Mouse (Mus musculus): ENCODE measurements at regions not wholly inside any gene's neighbourhood (a gene's known extent, or its start where the extent isn't known, plus 50 kb on each side); places are given as distances from the start of the nearest gene placed in this dataset.
"Not testable (repeated sequence)": the region's sequence is repeated elsewhere in the genome, so short reads cannot be mapped to it uniquely, and the experiment has no call there.

DNA sequence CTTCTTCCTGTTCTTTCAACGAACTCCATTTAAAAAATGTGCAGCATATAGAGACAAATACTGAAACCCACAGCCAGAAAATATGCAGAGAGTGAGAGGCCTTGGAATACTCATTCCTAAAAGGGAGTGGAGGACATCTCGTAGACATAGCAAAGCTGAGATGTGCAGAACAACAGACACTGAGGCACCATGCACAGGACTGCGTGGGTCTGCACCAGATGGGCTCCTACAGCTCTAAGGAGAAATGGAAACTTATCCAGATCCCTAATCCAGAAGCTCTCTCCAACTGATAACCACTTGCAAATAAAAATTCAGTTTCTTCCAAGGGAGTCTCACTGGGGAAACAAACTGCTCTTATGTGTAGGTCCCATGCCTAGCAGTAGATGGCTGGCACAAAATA is 101.6 kb downstream of the Slc25a24 start:
- no peak for DNase-seq (ENCODE audit: low read depth, low spot score)

- DNase-seq (ENCODE audit: low read depth, low spot score): no peak
Measured at GRCm38 (mm10) chr3:109234275-109234674, 106.2 kb upstream of the Vav3 start.

- DNase-seq (ENCODE audit: low read depth, low spot score): no peak
Measured at GRCm38 (mm10) chr3:109236918-109237317, 103.5 kb upstream of the Vav3 start.

DNA sequence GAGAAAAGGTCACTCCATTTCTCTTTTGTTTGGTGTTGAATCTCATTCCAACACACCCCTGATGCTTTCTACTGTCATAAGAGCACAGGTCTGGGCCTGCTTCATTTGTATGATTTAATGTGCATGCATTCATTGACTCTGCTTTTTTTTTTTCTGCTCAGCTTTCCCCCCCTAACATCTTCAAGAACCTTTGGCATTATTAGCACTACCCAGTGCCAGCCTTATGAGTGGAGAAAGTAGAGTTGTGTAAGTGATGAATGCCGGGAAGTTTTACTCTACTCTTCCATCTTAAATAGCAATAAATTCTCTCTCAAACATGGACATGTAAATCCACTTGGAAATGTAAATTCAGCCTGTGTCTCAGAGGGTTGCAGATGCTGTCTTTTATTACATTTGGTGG is 97.0 kb upstream of the Vav3 start:
- DNase-seq (ENCODE audit: low read depth, low spot score): no peak

DNA sequence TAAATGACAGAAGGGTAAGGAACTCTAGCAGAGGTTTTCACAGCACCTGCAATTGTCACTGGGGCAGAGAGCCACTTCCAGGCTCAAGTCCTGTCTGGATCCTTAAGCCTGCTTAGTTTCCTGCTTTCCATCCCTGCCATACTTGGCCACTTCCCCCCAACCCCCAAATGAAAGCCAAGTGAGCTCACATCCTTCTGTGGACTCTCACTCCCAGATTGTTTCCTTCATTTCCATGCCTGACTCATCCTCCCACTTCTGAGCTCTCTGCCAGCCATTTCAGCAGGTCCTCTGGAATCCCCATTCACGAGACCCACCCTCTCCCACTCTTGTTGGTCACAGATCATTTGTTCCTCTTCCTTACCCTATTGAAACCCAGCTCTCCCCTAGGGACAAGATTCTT is 91.7 kb upstream of the Vav3 start:
- DNase-seq (ENCODE audit: low read depth, low spot score): no peak

- no peak for DNase-seq (ENCODE audit: low read depth, low spot score)
Measured at GRCm38 (mm10) chr3:109249359-109249758, 91.1 kb upstream of the Vav3 start.

DNA sequence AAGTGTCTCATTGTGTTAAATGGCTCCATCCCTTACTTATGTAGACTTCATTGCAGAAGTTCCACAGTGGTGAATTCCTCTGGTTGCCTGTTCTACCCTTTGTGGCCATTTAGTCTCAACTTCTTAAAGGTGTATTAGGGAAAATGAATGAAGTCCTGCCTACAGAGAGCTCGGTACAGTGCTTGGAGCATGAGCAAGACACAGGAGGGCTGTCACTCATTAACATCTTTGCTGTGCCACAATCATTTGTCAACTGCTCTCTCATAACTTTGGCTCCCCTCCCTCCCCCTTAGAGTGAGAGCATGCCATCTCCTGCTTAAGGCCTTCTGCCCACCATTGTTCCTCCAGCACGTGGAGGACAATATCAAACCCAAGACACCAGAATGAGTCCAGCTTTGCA is 90.5 kb upstream of the Vav3 start:
- no peak for DNase-seq (ENCODE audit: low read depth, low spot score)

DNA sequence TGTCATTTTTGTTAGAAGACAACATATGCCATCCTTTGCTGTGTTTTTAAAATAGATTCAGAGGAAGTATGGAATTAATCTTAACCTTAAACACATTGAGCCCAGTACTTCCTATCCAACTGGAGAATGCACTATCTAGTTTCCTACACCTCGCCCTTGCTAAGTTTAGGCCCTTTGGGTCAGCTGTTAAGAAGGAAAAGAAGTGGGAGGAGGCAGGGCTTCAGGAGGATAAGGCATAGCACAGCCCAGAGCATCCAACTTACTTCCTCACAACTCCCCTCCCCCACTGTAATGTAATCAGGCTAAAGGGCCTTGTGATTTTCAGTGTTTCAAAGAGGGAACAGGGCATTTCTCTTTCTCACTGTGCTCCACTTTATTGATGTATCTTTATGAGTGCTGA is 88.7 kb upstream of the Vav3 start:
- DNase-seq (ENCODE audit: low read depth, low spot score): no peak

DNA sequence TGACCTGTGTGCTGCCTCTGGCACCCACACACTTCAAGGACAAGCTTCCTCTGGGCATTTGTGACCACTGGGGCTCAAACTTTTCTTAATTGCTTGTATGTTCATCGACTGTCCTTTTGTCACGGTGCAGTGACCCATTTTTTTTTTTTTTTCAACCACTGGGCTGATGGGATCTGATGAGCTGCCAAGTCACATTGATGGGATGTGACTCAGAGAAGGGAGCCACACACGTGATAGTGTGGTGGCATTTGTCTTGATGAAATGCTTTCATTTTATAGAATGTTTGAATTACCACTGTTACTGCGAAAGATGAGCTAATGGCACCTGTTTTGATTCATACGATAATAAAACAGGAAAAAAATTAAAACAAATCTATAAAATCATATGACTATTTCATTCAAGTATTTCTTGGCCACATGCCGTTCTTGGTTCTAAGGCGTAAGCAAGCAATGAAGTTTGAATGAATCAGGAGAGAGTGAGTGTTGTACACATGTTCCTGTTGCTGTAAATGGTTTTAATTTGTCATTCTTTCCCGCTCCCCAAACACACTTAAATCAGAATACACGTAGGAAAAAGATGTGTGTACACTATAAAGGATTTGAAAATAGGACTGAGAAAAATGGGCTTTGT is 86.3 kb upstream of the Vav3 start:
- no peak for DNase-seq (ENCODE audit: low read depth, low spot score)

DNA sequence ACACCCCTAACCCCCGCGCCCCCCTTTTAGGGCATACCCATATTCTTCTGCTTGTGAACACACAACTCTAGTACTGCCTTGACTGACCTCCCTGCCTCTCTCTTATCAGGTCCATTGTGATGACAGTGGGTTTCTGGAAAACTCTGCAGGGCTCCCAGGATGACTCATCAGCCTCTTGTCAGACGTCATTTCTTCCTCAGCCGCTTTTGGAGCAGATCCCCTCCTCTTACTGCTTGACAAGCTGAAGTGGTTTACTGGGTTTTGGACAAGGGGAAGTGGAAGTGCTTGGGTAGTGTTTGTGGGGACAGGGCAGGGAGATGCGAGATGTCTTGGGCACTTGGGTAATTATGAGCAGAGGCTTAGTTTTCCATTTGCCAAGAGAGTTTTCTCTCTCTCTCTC is 85.5 kb upstream of the Vav3 start:
- no peak for DNase-seq (ENCODE audit: low read depth, low spot score)

DNA sequence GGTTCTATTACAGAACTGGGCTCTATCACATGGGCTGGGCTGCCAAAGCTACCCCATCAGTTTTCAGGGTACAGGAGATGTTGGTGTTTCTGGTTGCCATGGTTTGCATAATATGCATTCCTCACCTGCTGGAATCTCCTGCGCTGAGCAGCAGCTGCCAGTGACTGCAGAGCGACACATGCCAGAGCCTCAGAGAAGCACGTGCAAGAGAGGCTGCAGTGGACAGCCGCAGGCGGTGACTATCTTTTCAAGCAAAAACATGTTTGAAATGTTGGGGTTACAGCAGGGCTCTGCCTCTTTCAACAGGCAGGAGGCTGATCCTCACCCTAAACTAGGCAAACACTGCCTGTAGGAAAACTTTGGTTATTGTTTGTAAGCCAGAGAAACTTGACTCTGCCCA is 83.7 kb upstream of the Vav3 start:
- no peak for DNase-seq (ENCODE audit: low read depth, low spot score)

DNA sequence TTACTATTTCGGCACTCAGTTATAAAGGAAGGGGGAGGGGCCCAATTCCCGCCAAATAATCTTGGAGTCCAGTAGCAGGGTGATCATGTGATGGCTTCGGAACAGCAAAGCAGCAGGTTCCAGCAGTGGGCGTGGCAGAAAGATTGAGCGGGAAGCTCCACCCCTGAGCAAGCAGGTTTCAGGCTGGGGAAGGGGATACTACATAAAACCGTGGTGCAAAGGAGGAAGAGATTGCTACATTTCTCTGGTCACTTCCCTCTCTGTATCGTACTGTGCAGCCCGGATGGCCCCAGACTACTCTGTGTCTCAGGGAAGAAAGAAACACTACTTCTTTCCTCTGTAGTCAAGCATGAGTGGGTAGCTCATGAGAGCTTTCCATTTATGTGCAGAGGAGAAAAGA is 73.5 kb upstream of the Vav3 start:
- not testable (repeated sequence) for DNase-seq (ENCODE audit: low read depth, low spot score)

- no peak for DNase-seq (ENCODE audit: low read depth, low spot score)
Measured at GRCm38 (mm10) chr3:109270783-109271182, 69.7 kb upstream of the Vav3 start.

- no peak for DNase-seq (ENCODE audit: low read depth, low spot score)
Measured at GRCm38 (mm10) chr3:109273074-109273801, 67.2 kb upstream of the Vav3 start.

- DNase-seq (ENCODE audit: low read depth, low spot score): no peak
Measured at GRCm38 (mm10) chr3:109273802-109274155, 66.7 kb upstream of the Vav3 start.

GRCm38 (mm10) chr3:109279086-109279485 is 61.4 kb upstream of the Vav3 start:
- no peak for DNase-seq (ENCODE audit: low read depth, low spot score)

- DNase-seq (ENCODE audit: low read depth, low spot score): peak; percentile 12
Measured at GRCm38 (mm10) chr3:109286590-109286989, 53.9 kb upstream of the Vav3 start.

All from mesoderm, embryonic 11.5 days (tissue).